Mouse (Mus musculus): ENCODE measurements around the gene Ick.
"Not testable (repeated sequence)": the region's sequence is repeated elsewhere in the genome, so short reads cannot be mapped to it uniquely, and the experiment has no call there.

DNA sequence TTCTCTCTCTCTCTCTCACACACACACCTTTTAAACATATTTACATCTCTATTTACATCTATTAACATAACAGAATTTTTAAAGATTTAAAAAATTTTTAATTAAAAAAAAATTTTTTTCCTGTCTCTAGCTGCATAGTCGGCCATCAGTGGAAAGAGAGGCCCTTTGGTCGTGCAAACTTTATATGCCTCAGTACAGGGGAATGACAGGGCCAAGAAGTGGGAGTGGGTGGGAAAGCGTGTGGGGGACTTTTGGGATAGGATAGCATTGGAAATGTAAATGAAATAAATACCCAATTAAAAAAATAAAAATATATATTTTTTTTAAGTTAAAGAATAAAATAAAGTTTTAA lies 65.9 kb downstream of the Ick start:
- TF ChIP-seq CTCF (IDR thresholded peaks at IDR 0.05; ENCODE audit: borderline replicate concordance, insufficient read depth, low read depth, low read length); POLR2A (IDR thresholded peaks at IDR 0.05; ENCODE audit: borderline replicate concordance, insufficient read depth, low read length): not testable (repeated sequence)

Measured in cerebellum, adult 2 months (tissue).